Mouse (Mus musculus) heart, postnatal 0 days (tissue): ENCODE measurements around the gene Itga2.

Source experiments
- CTCF ChIP-seq: IDR thresholded peaks from 2 replicates; pipeline ENCODE4 v1.5.1; 2016; ENCODE audit warnings: antibody characterized with exemption, control low read depth, low read depth
- EP300 ChIP-seq: IDR thresholded peaks from 2 replicates; pipeline ENCODE4 v1.6.1; 2016; ENCODE audit warnings: antibody characterized with exemption, low read depth

GRCm38 (mm10) chr13:114878667-114879066 is 53.2 kb downstream of the Itga2 start:
- TF ChIP-seq CTCF (no peak), EP300 (no peak)
